In the genomic region with DNA sequence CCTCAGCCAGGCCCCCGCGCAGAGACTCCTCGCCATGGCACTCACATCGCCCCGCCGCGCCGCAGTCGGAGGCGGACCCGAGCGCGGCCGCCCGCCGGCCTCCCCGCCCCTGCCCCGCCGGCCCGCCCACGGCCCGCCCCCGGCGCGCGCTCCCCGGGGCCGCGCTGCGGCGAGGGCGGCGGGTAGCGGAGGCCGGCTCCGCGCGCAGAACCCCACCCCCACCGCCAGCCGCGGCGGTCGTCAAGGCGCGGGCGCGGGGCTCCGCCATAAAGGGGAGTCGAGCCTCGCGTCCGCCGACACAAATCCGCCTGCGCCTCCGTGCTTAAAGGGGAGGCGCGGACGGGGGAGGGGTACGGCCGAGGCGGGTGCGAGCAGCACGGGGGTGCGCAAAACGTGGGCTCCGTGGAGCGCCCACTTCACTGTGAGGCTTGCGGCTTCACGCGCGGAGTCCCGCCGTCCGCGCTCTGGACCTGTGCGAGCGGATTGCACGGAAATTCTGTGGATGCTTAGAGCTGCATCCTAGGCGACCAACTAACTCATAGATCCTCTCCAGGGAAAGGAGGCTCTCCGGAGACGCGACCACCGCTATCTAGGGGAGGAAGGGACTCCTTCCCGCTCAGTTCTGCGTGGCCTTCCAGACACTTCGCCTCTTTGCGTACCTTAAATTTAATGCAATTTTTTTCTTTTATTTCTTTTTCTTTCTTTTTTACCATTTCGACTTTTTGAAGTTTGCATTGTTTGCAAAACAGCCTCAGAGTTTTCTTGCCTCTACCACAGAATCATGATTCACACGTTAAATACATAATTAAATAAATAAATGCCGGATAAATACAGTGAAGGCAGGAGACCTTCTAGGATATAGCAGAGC, we compare ENCODE assay signal across 8 mouse cellular contexts. TPM values are rescaled to one million over a fixed set of nuclear protein-coding genes. Genes with fewer than 3 reads are reported as not detected.
DNase-seq lines count a peak whose midpoint lies in the region; ATAC-seq and TF ChIP-seq lines count a peak whose summit lies in the region.

A gene (minus strand): TSS at position 119 of the 868 bp plus-strand sequence.

- peak within 1 kb of the TSS; percentile 84 for H3K4me3 ChIP-seq in heart, embryonic 11.5 days (ENCODE audit: low read depth, low read length)
- peak within 1 kb of the TSS; percentile 84 for H3K4me3 ChIP-seq in kidney, postnatal 0 days (replicated peaks; ENCODE audit: low read depth, low read length)
- peak within 1 kb of the TSS; percentile 91 for H3K4me3 ChIP-seq in liver, embryonic 12.5 days

- TF ChIP-seq CTCF in kidney, postnatal 0 days (IDR thresholded peaks at IDR 0.05; ENCODE audit: low read depth) = no peak

- DNase-seq in B cell, adult 2 months = peak; percentile 85 to 86
- peak; percentile 82 for DNase-seq in adrenal gland, postnatal 25 days
- DNase-seq in kidney, postnatal 0 days (ENCODE audit: low spot score) = peak; percentile 92
- peak; percentile 92 for DNase-seq in naive thymus-derived CD4-positive, alpha-beta T cell, adult 2 months (ENCODE audit: low read depth)
- DNase-seq in spleen, postnatal 4 days (ENCODE audit: low spot score in 2 of 2) = peak; percentile 82 to 92

- no peaks in the 10 kb centered on the region for H3K27me3 ChIP-seq in heart, embryonic 11.5 days (ENCODE audit: control insufficient read depth, insufficient read depth, low read length)
- H3K27me3 ChIP-seq in kidney, postnatal 0 days (ENCODE audit: insufficient read depth, low read length) = no peaks in the 10 kb centered on the region
- peaks cover 9% of the 10 kb centered on the region for H3K27me3 ChIP-seq in liver, embryonic 12.5 days (replicated peaks)

- peak within 1 kb of the TSS; percentile 86 for H3K27ac ChIP-seq in heart, embryonic 11.5 days (ENCODE audit: low read depth, low read length)
- peak within 1 kb of the TSS; percentile 89 for H3K27ac ChIP-seq in kidney, postnatal 0 days
- peak within 1 kb of the TSS; percentile 89 for H3K27ac ChIP-seq in liver, embryonic 12.5 days

- no peaks in the 10 kb centered on the region for H3K36me3 ChIP-seq in heart, embryonic 11.5 days (ENCODE audit: control insufficient read depth, insufficient read depth, low read length)
- H3K36me3 ChIP-seq in kidney, postnatal 0 days (ENCODE audit: insufficient read depth, low read length) = no peaks in the 10 kb centered on the region
- H3K36me3 ChIP-seq in liver, embryonic 12.5 days = no peaks in the 10 kb centered on the region

- WGBS in heart, embryonic 11.5 days (ENCODE audit: insufficient replicate concordance) = under 1% methylated on average over 73 of the region's 91 CpGs
- WGBS in kidney, postnatal 0 days = under 1% methylated on average over 74 of the region's 91 CpGs
- under 1% methylated on average over 87 of the region's 91 CpGs for WGBS in liver, embryonic 12.5 days (ENCODE audit: insufficient replicate concordance)

- H3K4me2 ChIP-seq in heart, embryonic 11.5 days = peak within 1 kb of the TSS; percentile 92
- peak within 1 kb of the TSS; percentile 88 for H3K4me2 ChIP-seq in kidney, postnatal 0 days (ENCODE audit: low read length)
- peak within 1 kb of the TSS; percentile 96 for H3K4me2 ChIP-seq in liver, embryonic 12.5 days

- no peaks in the 10 kb centered on the region for H3K4me1 ChIP-seq in heart, embryonic 11.5 days (ENCODE audit: control insufficient read depth, insufficient read depth, low read length)
- H3K4me1 ChIP-seq in kidney, postnatal 0 days (replicated peaks; ENCODE audit: insufficient read depth, low read length) = no peaks in the 10 kb centered on the region
- H3K4me1 ChIP-seq in liver, embryonic 12.5 days = peaks cover 36% of the 10 kb centered on the region

- peak within 1 kb of the TSS; percentile 86 for H3K9ac ChIP-seq in heart, embryonic 11.5 days (ENCODE audit: low read depth, low read length)
- peak within 1 kb of the TSS; percentile 80 for H3K9ac ChIP-seq in kidney, postnatal 0 days (ENCODE audit: low read depth, low read length)
- H3K9ac ChIP-seq in liver, embryonic 12.5 days = peak within 1 kb of the TSS; percentile 91

- ATAC-seq in erythroblast, adult 5-6 weeks (replicated peaks; ENCODE audit: low FRiP score, poor library complexity, severe bottlenecking) = peak; percentile 63
- peak; percentile 93 for ATAC-seq in heart, embryonic 11.5 days (replicated peaks; ENCODE audit: insufficient number of reproducible peaks, low FRiP score, low TSS enrichment)
- peak; percentile 92 for ATAC-seq in kidney, postnatal 0 days (replicated peaks; ENCODE audit: low FRiP score, low read depth)
- ATAC-seq in liver, embryonic 12.5 days = peak; percentile 92

- H3K9me3 ChIP-seq in heart, embryonic 11.5 days (replicated peaks; ENCODE audit: control insufficient read depth, low read length) = no peaks in the 10 kb centered on the region
- H3K9me3 ChIP-seq in kidney, postnatal 0 days (replicated peaks; ENCODE audit: low read length) = no peaks in the 10 kb centered on the region
- no peaks in the 10 kb centered on the region for H3K9me3 ChIP-seq in liver, embryonic 12.5 days (replicated peaks)

RNA-seq across cellular contexts. Expression of the gene that starts here (rescaled TPM):
- 4.4 and 4.6 TPM in 2 replicates for total RNA-seq in adrenal gland, postnatal 25 days (2021)
- total RNA-seq in erythroblast, adult 5-6 weeks (2015; ENCODE audit: low replicate concordance) = 7.9 and 19.0 TPM in 2 replicates
- total RNA-seq in erythroblast, adult 5-6 weeks (2017; ENCODE audit: low replicate concordance) = 3.6 and 7.2 TPM in 2 replicates
- polyA plus RNA-seq in heart, embryonic 11.5 days (2014; fragmentation: Nextera tagmentation; extraction: Ambion mirVana) = 20.0 and 20.6 TPM in 2 replicates
- 23.6 and 27.4 TPM in 2 replicates for polyA plus RNA-seq in kidney, postnatal 0 days (2015; fragmentation: Nextera tagmentation; extraction: Ambion mirVana)
- 12.5 and 13.8 TPM in 2 replicates for polyA plus RNA-seq in liver, embryonic 12.5 days (2016; fragmentation: Nextera tagmentation; extraction: Ambion mirVana)

Comparison
In these comparisons a context has a peak if more than half of its experiments do, and no peak if none do; other contexts are left out.
1. Peak in every context shown above with its lines: DNase-seq, ATAC-seq, H3K4me3 ChIP-seq and H3K27ac ChIP-seq.